Mouse (Mus musculus) MEL (cell line): Measurements from ENCODE around the gene Pard3b. TPM values are rescaled to one million over a fixed set of nuclear protein-coding genes. Genes with fewer than 3 reads are reported as not detected.

Source experiments
- DNase-seq: peaks from one replicate; pipeline ENCODE4 v3.0.0; 2011; ENCODE audit warnings: low read depth, low spot score
- H3K27ac ChIP-seq: 2 replicates; pipeline ENCODE4 v1.5.1; 2012; ENCODE audit warnings: low read depth, mild to moderate bottlenecking, control low read depth, low read length, moderate library complexity; ENCODE audit not compliant: control insufficient read depth
- H3K27me3 ChIP-seq, 2 experiments: fragments of 150-350 bp in 1 of 2; sonication (generic) in 1 of 2; 2 replicates each; pipeline ENCODE4 v1.6.1; 2012; ENCODE audit warnings: low read length in 2 of 2, mild to moderate bottlenecking in 2 of 2, improper control_type of control experiment in 1 of 2, moderate library complexity in 1 of 2; ENCODE audit not compliant: insufficient read depth in 2 of 2, control insufficient read depth in 1 of 2
- H3K36me3 ChIP-seq, 2 experiments: 2 replicates each; pipeline ENCODE4 v1.6.1; 2012 to 2014; ENCODE audit warnings: low read length in 2 of 2, improper control_type of control experiment in 1 of 2, inconsistent platforms in 1 of 2, mild to moderate bottlenecking in 1 of 2; ENCODE audit not compliant: insufficient read depth in 2 of 2, control insufficient read depth in 1 of 2
- H3K4me1 ChIP-seq, 2 experiments: fragments of 150-350 bp in 1 of 2; sonication (generic) in 1 of 2; 2 replicates each; pipeline ENCODE4 v1.6.1; 2012; ENCODE audit warnings: low read length in 2 of 2, improper control_type of control experiment in 1 of 2, mild to moderate bottlenecking in 1 of 2; ENCODE audit not compliant: insufficient read depth in 2 of 2, control insufficient read depth in 1 of 2
- H3K4me3 ChIP-seq, 2 experiments: fragments of 150-350 bp in 1 of 2; sonication (generic) in 1 of 2; 2 replicates each; pipeline ENCODE4 v1.5.1; 2012; ENCODE audit warnings: low read depth in 2 of 2, low read length in 2 of 2, mild to moderate bottlenecking in 2 of 2, moderate library complexity in 2 of 2, control low read depth in 1 of 2, improper control_type of control experiment in 1 of 2; ENCODE audit not compliant: control insufficient read depth in 1 of 2, insufficient read depth in 1 of 2
- H3K79me2 ChIP-seq: 2 replicates; pipeline ENCODE4 v1.6.1; 2012; ENCODE audit warnings: mild to moderate bottlenecking, low read length, moderate library complexity; ENCODE audit not compliant: control insufficient read depth, poor library complexity, insufficient read depth
- H3K9ac ChIP-seq: 2 replicates; pipeline ENCODE4 v1.6.1; 2012; ENCODE audit warnings: low read depth, mild to moderate bottlenecking, control low read depth, low read length, moderate library complexity; ENCODE audit not compliant: control insufficient read depth, poor library complexity, severe bottlenecking
- H3K9me3 ChIP-seq: fragments of 150-350 bp; sonication (generic); replicated peaks from 2 replicates; pipeline ENCODE4 v1.6.1; 2012; ENCODE audit warnings: mild to moderate bottlenecking, low read length, improper control_type of control experiment, moderate library complexity; ENCODE audit not compliant: insufficient read depth
- BHLHE40 ChIP-seq: IDR thresholded peaks from 2 replicates; pipeline ENCODE4 v1.6.1; 2012; ENCODE audit warnings: low read depth, mild to moderate bottlenecking, inconsistent platforms, low read length, improper control_type of control experiment, borderline replicate concordance
- CHD2 ChIP-seq: IDR thresholded peaks from 2 replicates; pipeline ENCODE4 v1.6.1; 2011; ENCODE audit warnings: low read length, improper control_type of control experiment
- CTCF ChIP-seq, 3 experiments: IDR thresholded peaks in 2 of 3; conservative IDR thresholded peaks in 1 of 3; 2 replicates each; pipeline ENCODE4 v1.5.1; 2011 to 2012; ENCODE audit warnings: low read length in 3 of 3, low read depth in 2 of 3, mild to moderate bottlenecking in 2 of 3, improper control_type of control experiment in 1 of 3, inconsistent platforms in 1 of 3, mixed read lengths in 1 of 3, moderate library complexity in 1 of 3; ENCODE audit not compliant: control insufficient read depth in 1 of 3, insufficient read depth in 1 of 3, poor library complexity in 1 of 3, severe bottlenecking in 1 of 3
- E2F4 ChIP-seq: IDR thresholded peaks from 2 replicates; pipeline ENCODE4 v1.6.1; 2011; ENCODE audit warnings: low read depth, low read length, improper control_type of control experiment, borderline replicate concordance
- ELF1 ChIP-seq: IDR thresholded peaks from 2 replicates; pipeline ENCODE4 v1.6.1; 2014; ENCODE audit warnings: low read depth, mild to moderate bottlenecking, inconsistent platforms, low read length, improper control_type of control experiment, moderate library complexity
- EP300 ChIP-seq, 2 experiments: IDR thresholded peaks; 2 replicates each; pipeline ENCODE4 v1.6.1; 2011; ENCODE audit warnings: improper control_type of control experiment in 2 of 2, low read length in 2 of 2, low read depth in 1 of 2, mild to moderate bottlenecking in 1 of 2
- ETS1 ChIP-seq: IDR thresholded peaks from 2 replicates; pipeline ENCODE4 v1.6.1; 2012; ENCODE audit warnings: low read depth, mild to moderate bottlenecking, inconsistent platforms, low read length, improper control_type of control experiment, moderate library complexity
- HCFC1 ChIP-seq: IDR thresholded peaks from 2 replicates; pipeline ENCODE4 v1.6.1; 2012; ENCODE audit warnings: low read depth, mild to moderate bottlenecking, inconsistent platforms, low read length, improper control_type of control experiment, moderate library complexity
- JUND ChIP-seq: IDR thresholded peaks from 2 replicates; pipeline ENCODE4 v1.6.1; 2011; ENCODE audit warnings: low read depth, mild to moderate bottlenecking, improper control_type of control experiment, low read length
- MAX ChIP-seq: IDR thresholded peaks from 2 replicates; pipeline ENCODE4 v1.6.1; 2011; ENCODE audit warnings: low read length, improper control_type of control experiment
- MAZ ChIP-seq: IDR thresholded peaks from 2 replicates; pipeline ENCODE4 v1.6.1; 2012; ENCODE audit warnings: low read depth, mild to moderate bottlenecking, inconsistent platforms, low read length, improper control_type of control experiment
- MYB ChIP-seq: IDR thresholded peaks from 2 replicates; pipeline ENCODE4 v1.6.1; 2011; ENCODE audit warnings: mild to moderate bottlenecking, low read depth, low read length, improper control_type of control experiment
- MYC ChIP-seq: IDR thresholded peaks from 2 replicates; pipeline ENCODE4 v1.6.1; 2011; ENCODE audit warnings: low read depth, mild to moderate bottlenecking, low read length, improper control_type of control experiment, moderate library complexity
- NRF1 ChIP-seq: IDR thresholded peaks from 2 replicates; pipeline ENCODE4 v1.6.1; 2014; ENCODE audit warnings: low read depth, mild to moderate bottlenecking, inconsistent platforms, low read length, improper control_type of control experiment, moderate library complexity; ENCODE audit not compliant: poor library complexity, insufficient read depth, severe bottlenecking
- POLR2AphosphoS2 ChIP-seq: IDR thresholded peaks from 2 replicates; pipeline ENCODE4 v1.6.1; 2011; ENCODE audit warnings: low read length, improper control_type of control experiment
- POLR2AphosphoS5 ChIP-seq: IDR thresholded peaks from 2 replicates; pipeline ENCODE4 v1.6.1; 2012; ENCODE audit warnings: low read depth, borderline replicate concordance, mild to moderate bottlenecking, inconsistent platforms, low read length, moderate library complexity, mixed read lengths
- SIN3A ChIP-seq: IDR thresholded peaks from 2 replicates; pipeline ENCODE4 v1.6.1; 2012; ENCODE audit warnings: low read length, improper control_type of control experiment, inconsistent platforms
- TAL1 ChIP-seq: IDR thresholded peaks from 2 replicates; pipeline ENCODE4 v1.6.1; 2012; ENCODE audit warnings: mild to moderate bottlenecking, inconsistent platforms, low read length, moderate library complexity, mixed read lengths
- TBP ChIP-seq: IDR thresholded peaks from 2 replicates; pipeline ENCODE4 v1.8.0; 2011; ENCODE audit warnings: low read depth, low read length, improper control_type of control experiment
- TCF12 ChIP-seq: IDR thresholded peaks from 2 replicates; pipeline ENCODE4 v1.6.1; 2014; ENCODE audit warnings: low read depth, mild to moderate bottlenecking, inconsistent platforms, low read length, improper control_type of control experiment, moderate library complexity
- UBTF ChIP-seq: IDR thresholded peaks from 2 replicates; pipeline ENCODE4 v1.6.1; 2012; ENCODE audit warnings: low read depth, mild to moderate bottlenecking, inconsistent platforms, low read length, improper control_type of control experiment, moderate library complexity, borderline replicate concordance; ENCODE audit not compliant: insufficient read depth
- ZNF384 ChIP-seq: IDR thresholded peaks from 2 replicates; pipeline ENCODE4 v1.6.1; 2012; ENCODE audit warnings: low read depth, mild to moderate bottlenecking, inconsistent platforms, low read length, improper control_type of control experiment
- polyA plus RNA-seq, 2 experiments: library from polyadenylated mRNA; stranded (reverse) in 1 of 2; unstranded in 1 of 2; fragments of >175 nt in 1 of 2; fragments of >200 nt in 1 of 2; gene quantifications; 2 replicates each; pipeline versions ENCODE4 v1.2.1 to v1.2.4; 2012; ENCODE audit warnings: low replicate concordance in 2 of 2, low read depth in 1 of 2; ENCODE audit not compliant: insufficient read length in 2 of 2, insufficient read depth in 1 of 2, missing spikeins in 1 of 2
- total RNA-seq: library from RNA; depleted of rRNA; stranded (reverse); fragments of 300-350 nt; gene quantifications from 2 replicates; pipeline ENCODE4 v1.2.3, GENCODE M21; 2012

Gene Pard3b
- total and polyA plus RNA-seq, 3 experiments, result not detected

DNA sequence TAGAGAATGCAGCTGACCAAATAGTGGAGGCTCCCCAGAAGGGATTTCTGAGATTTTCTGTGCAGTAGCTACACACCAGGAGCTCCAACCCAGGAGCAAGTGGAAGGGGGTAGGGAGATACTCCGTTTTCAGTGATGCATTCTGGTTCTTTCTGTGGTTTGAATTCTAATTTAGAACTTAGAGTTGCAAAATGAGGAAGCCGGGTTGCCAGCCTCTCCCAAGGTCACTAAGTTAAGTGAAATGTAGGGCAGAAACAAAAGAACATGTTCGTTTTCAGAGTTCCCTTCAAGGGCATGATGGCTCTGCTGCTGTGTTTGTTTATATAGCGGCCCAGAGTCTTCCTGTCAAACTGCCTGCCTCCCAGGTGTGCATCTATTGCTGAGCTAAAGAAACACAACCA, 754.2 kb downstream of the Pard3b start:
- no peak overlapping the region for H3K4me3 ChIP-seq
- no peaks in the 10 kb centered on the region for H3K4me1 ChIP-seq
- TF ChIP-seq UBTF (no peak), SIN3A (no peak), EP300 (IDR thresholded peaks at IDR 0.05; ENCODE audit: low read depth in 1 of 2, low read length in 2 of 2) (no peak), NRF1 (no peak), ETS1 (no peak), HCFC1 (no peak), POLR2AphosphoS5 (no peak), CHD2 (no peak), JUND (no peak), BHLHE40 (no peak), ZNF384 (no peak), TAL1 (no peak), TBP (no peak), ELF1 (no peak), POLR2AphosphoS2 (no peak), TCF12 (no peak), MYC (no peak), E2F4 (no peak), CTCF (IDR thresholded peaks at IDR 0.05 in 2 of 3, conservative IDR thresholded peaks at IDR 0.05 in 1 of 3; ENCODE audit: control insufficient read depth in 1 of 3, insufficient read depth in 1 of 3, low read depth in 2 of 3, low read length in 3 of 3, poor library complexity in 1 of 3, severe bottlenecking in 1 of 3) (no peak), MAX (no peak)
- TF ChIP-seq, all 39 proteins: peak for 0
- H3K9me3 ChIP-seq, result no peaks in the 10 kb centered on the region
- H3K36me3 ChIP-seq, result no peaks in the 10 kb centered on the region
- H3K79me2 ChIP-seq, result no peaks in the 10 kb centered on the region
- DNase-seq, result no peak
- H3K27me3 ChIP-seq, result no peaks in the 10 kb centered on the region
- no peak overlapping the region for H3K9ac ChIP-seq
- H3K27ac ChIP-seq, result no peak overlapping the region

DNA sequence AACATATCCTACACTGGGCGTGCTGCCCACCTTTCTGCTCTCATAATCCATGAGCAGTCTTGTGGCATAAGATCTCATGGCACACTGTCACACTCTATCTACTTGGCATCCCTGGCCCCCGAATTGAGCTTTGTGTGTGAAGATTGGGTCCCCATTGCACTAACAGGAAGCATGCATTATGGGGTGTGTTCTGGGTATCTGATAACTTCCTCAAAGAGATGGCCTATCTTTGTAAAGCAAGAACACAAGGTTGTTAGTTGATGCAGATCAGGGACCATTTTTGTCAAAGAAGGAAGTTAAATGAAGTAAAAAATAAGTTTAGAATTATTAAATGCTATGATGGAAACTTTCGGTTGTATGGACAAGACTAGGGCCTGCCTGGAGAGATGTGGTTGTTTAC, 755.9 kb downstream of the Pard3b start:
- no peaks in the 10 kb centered on the region for H3K9me3 ChIP-seq
- TF ChIP-seq UBTF (no peak), MYB (no peak), BHLHE40 (no peak), POLR2AphosphoS5 (no peak), MAZ (no peak), CTCF (IDR thresholded peaks at IDR 0.05 in 2 of 3, conservative IDR thresholded peaks at IDR 0.05 in 1 of 3; ENCODE audit: control insufficient read depth in 1 of 3, insufficient read depth in 1 of 3, low read depth in 2 of 3, low read length in 3 of 3, poor library complexity in 1 of 3, severe bottlenecking in 1 of 3) (no peak)
- TF ChIP-seq, all 39 proteins: peak for 0
- no peak for DNase-seq
- Histone ChIP-seq H3K36me3 (no peaks in the 10 kb centered on the region), H3K4me1 (no peaks in the 10 kb centered on the region), H3K27me3 (no peaks in the 10 kb centered on the region), H3K27ac (no peak overlapping the region), H3K9ac (no peak overlapping the region), H3K79me2 (no peaks in the 10 kb centered on the region), H3K4me3 (no peak overlapping the region)
